Mouse (Mus musculus): ENCODE measurements around the gene Podxl.

- TF ChIP-seq CTCF (IDR thresholded peaks at IDR 0.05; ENCODE audit: control insufficient read depth, insufficient read depth, insufficient read length): no peak
- TF ChIP-seq MYOD1 (IDR thresholded peaks at IDR 0.05; ENCODE audit: control insufficient read depth, insufficient read length, low read depth): no peak
- no peak for TF ChIP-seq USF1 (IDR thresholded peaks at IDR 0.05; ENCODE audit: low read depth)
Observed at GRCm38 (mm10) chr6:31586127-31586526, 22.3 kb upstream of the Podxl start.
